Mouse (Mus musculus): ENCODE data around the gene Olfr150. TPM values are rescaled to one million over a fixed set of nuclear protein-coding genes. Genes with fewer than 3 reads are reported as not detected.

Olfr150 gene
- not detected in 2 replicates for polyA plus RNA-seq (2015; fragmentation: Nextera tagmentation; extraction: Ambion mirVana)

DNA sequence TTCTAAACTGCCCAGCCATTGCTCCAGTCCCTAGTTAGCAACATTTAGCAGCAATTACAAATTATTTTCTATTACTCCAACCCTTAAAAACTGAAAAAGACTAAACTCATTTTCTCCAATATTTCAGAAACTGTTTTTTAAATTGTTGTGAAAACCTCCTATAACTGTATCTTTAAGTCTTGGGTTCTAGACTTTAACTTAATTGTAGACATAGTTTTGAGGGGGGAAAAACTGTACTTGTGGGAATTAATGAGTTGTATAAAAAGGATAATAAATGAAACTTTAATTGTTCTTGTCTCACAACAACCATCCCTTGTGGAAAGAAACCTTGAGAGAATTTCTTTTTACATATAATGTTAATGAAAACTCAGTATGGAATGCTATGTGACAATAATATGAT lies at the start of gene Olfr150:
Olfr150 (plus strand) TSS at position 301 of the 400 bp plus-strand sequence.

DNA sequence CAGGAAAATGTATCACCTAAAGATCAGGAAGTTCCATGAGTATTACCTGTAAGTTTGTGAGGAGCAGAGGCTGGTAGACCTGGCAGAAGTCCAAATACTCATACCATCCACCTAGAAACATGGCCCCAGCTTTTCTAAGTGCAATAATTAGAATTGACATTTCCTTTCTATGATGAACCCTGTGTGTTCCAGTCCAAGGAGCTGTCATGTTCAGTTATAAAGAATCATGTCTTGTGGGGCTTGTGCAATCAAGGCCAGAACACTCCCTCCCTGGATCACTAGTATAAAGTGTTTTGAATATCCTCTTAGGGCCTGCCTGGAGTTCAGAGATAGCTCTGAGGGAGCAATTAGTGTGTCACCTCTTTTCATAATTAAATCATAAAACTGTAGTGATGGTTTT lies 23.8 kb upstream of the Olfr150 start, which contains the start of gene Olfr149:
Olfr149 (minus strand) TSS at position 101 of the 400 bp plus-strand sequence.

GRCm38 (mm10) chr9:39711053-39711452 lies 19.7 kb upstream of the Olfr150 start, which contains the start of gene Olfr965:
TSS of gene Olfr965 (plus strand) at chr9:39711353.

DNA sequence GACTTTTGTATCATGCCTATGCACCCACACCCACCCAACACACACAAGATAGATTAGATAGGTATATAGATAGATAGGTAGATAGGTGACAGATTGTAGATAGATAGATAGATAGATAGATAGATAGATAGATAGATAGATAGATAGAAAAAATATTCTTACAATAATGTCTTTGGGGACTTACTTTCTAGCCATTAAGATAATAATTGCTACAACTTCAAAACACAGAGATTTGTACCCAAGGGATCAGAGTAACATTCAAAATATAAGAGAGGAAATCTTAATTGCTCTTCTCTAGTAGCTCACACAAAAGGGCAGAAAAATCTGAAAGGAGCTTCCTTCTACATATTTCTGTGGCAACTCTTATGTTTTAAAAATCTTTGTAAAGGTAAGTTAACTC lies 15.2 kb downstream of the Olfr150 start, which contains the start of gene Olfr967:
Olfr967 (plus strand) TSS at position 301 of the 400 bp plus-strand sequence.

DNA sequence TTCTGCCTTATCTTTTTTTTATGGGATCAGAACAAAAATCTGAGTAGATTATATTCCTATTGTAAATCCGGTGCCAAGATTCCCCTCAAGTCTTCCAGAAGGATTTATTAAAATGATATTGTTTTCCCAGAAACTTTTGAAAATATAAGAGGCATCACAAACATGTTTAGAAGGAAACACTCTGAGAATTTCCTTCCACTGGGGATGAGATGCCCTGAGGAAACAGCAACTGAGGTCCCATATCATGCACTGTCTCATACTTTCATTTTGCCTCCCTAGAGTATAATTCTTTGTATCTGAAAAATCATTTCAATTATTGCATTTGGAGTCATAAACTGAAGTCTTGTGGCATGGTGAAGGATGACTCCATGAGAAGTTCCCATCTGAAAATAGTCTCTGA lies 52.4 kb downstream of the Olfr150 start, which contains the start of gene Olfr968:
Olfr968 (minus strand) TSS at position 101 of the 400 bp plus-strand sequence.

Other genes with a start within 250 kb of the Olfr150 start
- gene Olfr44, start 237.0 kb upstream of the Olfr150 start, polyA plus RNA-seq (2015; fragmentation: Nextera tagmentation; extraction: Ambion mirVana): not detected in 2 replicates
- not detected in 2 replicates for gene Olfr957, start 215.2 kb upstream of the Olfr150 start, polyA plus RNA-seq (2015; fragmentation: Nextera tagmentation; extraction: Ambion mirVana)
- not detected in 2 replicates for gene Olfr958, start 176.9 kb upstream of the Olfr150 start, polyA plus RNA-seq (2015; fragmentation: Nextera tagmentation; extraction: Ambion mirVana)
- 0.22 TPM in 1 of 2 replicates, not detected in the other for gene Olfr959, start 155.4 kb upstream of the Olfr150 start, polyA plus RNA-seq (2015; fragmentation: Nextera tagmentation; extraction: Ambion mirVana)
- gene AW551984, start 126.6 kb upstream of the Olfr150 start, polyA plus RNA-seq (2015; fragmentation: Nextera tagmentation; extraction: Ambion mirVana): 190 and 211 TPM in 2 replicates
- gene Olfr148, start 120.3 kb upstream of the Olfr150 start, polyA plus RNA-seq (2015; fragmentation: Nextera tagmentation; extraction: Ambion mirVana): not detected in 2 replicates
- not detected in 2 replicates for gene Olfr960, start 109.6 kb upstream of the Olfr150 start, polyA plus RNA-seq (2015; fragmentation: Nextera tagmentation; extraction: Ambion mirVana)
- gene Olfr961, start 85.9 kb upstream of the Olfr150 start, polyA plus RNA-seq (2015; fragmentation: Nextera tagmentation; extraction: Ambion mirVana): not detected in 2 replicates
- not detected in 2 replicates for gene Olfr963, start 63.8 kb upstream of the Olfr150 start, polyA plus RNA-seq (2015; fragmentation: Nextera tagmentation; extraction: Ambion mirVana)
- not detected in 2 replicates for gene Olfr149, start 23.9 kb upstream of the Olfr150 start, polyA plus RNA-seq (2015; fragmentation: Nextera tagmentation; extraction: Ambion mirVana)
- gene Olfr965, start 19.6 kb upstream of the Olfr150 start, polyA plus RNA-seq (2015; fragmentation: Nextera tagmentation; extraction: Ambion mirVana): not detected in 2 replicates
- not detected in 2 replicates for gene Olfr967, start 15.3 kb downstream of the Olfr150 start, polyA plus RNA-seq (2015; fragmentation: Nextera tagmentation; extraction: Ambion mirVana)
- gene Olfr968, start 52.3 kb downstream of the Olfr150 start, polyA plus RNA-seq (2015; fragmentation: Nextera tagmentation; extraction: Ambion mirVana): not detected in 2 replicates
- not detected in 2 replicates for gene Olfr969, start 60.0 kb downstream of the Olfr150 start, polyA plus RNA-seq (2015; fragmentation: Nextera tagmentation; extraction: Ambion mirVana)
- gene Olfr970, start 77.9 kb downstream of the Olfr150 start, polyA plus RNA-seq (2015; fragmentation: Nextera tagmentation; extraction: Ambion mirVana): not detected in 2 replicates
- not detected in 2 replicates for gene Olfr971, start 105.9 kb downstream of the Olfr150 start, polyA plus RNA-seq (2015; fragmentation: Nextera tagmentation; extraction: Ambion mirVana)
- not detected in 2 replicates for gene Olfr972, start 135.4 kb downstream of the Olfr150 start, polyA plus RNA-seq (2015; fragmentation: Nextera tagmentation; extraction: Ambion mirVana)
- gene Olfr229, start 176.4 kb downstream of the Olfr150 start, polyA plus RNA-seq (2015; fragmentation: Nextera tagmentation; extraction: Ambion mirVana): not detected in 2 replicates
- gene Olfr974, start 206.5 kb downstream of the Olfr150 start, polyA plus RNA-seq (2015; fragmentation: Nextera tagmentation; extraction: Ambion mirVana): not detected in 2 replicates
- gene Olfr975, start 221.1 kb downstream of the Olfr150 start, polyA plus RNA-seq (2015; fragmentation: Nextera tagmentation; extraction: Ambion mirVana): not detected in 2 replicates
- gene Olfr976, start 230.2 kb downstream of the Olfr150 start, polyA plus RNA-seq (2015; fragmentation: Nextera tagmentation; extraction: Ambion mirVana): not detected in 2 replicates